Mouse (Mus musculus) liver, embryonic 14.5 days (tissue): ENCODE results near the gene Cenps.
A peak's percentile ranks its signal among the peaks of the same experiment; 100 is the strongest.

Source experiments
- CTCF ChIP-seq: IDR thresholded peaks from 2 replicates; pipeline ENCODE4 v1.5.1; 2016; ENCODE audit warnings: antibody characterized with exemption, low read depth, control low read depth
- EP300 ChIP-seq: IDR thresholded peaks from 2 replicates; pipeline ENCODE4 v1.6.1; 2016; ENCODE audit warnings: antibody characterized with exemption, low read depth

- TF ChIP-seq CTCF (peak; percentile 98), EP300 (no peak)
Observed at GRCm38 (mm10) chr4:149136982-149137770, at the start of gene Cenps.
